Mouse (Mus musculus): ENCODE measurements at regions not wholly inside any gene's neighbourhood (a gene's known extent, or its start where the extent isn't known, plus 50 kb on each side); places are given as distances from the start of the nearest gene placed in this dataset.
"Not testable (repeated sequence)": the region's sequence is repeated elsewhere in the genome, so short reads cannot be mapped to it uniquely, and the experiment has no call there.

GRCm38 (mm10) chr7:96061599-96061998, 109.4 kb upstream of the Tenm4 start:
- TF ChIP-seq CTCF (conservative IDR thresholded peaks at IDR 0.05; ENCODE audit: low read length); NANOG (IDR thresholded peaks at IDR 0.05; ENCODE audit: borderline replicate concordance, low read length): not testable (repeated sequence)

Measured in E14TG2a.4 (cell line).